Mouse (Mus musculus): ENCODE results near the gene Rab12.

Rab12 gene

GRCm38 (mm10) chr17:66447978-66448377, 71.6 kb downstream of the Rab12 start:
- no peak for DNase-seq (ENCODE audit: low spot score)

- DNase-seq (ENCODE audit: low spot score): no peak
These were observed 72.6 kb downstream of the Rab12 start for GRCm38 (mm10) chr17:66447007-66447312.

- no peak for DNase-seq (ENCODE audit: low spot score)
These were observed 73.1 kb downstream of the Rab12 start for GRCm38 (mm10) chr17:66446196-66447006.
